Mouse (Mus musculus) spleen, adult 2 months (tissue): Measurements from ENCODE around the gene Schip1.

Source experiments
- CTCF ChIP-seq: fragments of 200-500 bp; IDR thresholded peaks from 2 replicates; pipeline ENCODE4 v1.5.1; 2011; ENCODE audit warnings: mild to moderate bottlenecking, inconsistent platforms; ENCODE audit not compliant: insufficient read depth, insufficient read length, insufficient replicate concordance; ENCODE audit errors: extremely low read depth
- POLR2A ChIP-seq: fragments of 200-500 bp; IDR thresholded peaks from 2 replicates; pipeline ENCODE4 v1.6.1; 2011; ENCODE audit warnings: low read depth, low read length, inconsistent platforms

DNA sequence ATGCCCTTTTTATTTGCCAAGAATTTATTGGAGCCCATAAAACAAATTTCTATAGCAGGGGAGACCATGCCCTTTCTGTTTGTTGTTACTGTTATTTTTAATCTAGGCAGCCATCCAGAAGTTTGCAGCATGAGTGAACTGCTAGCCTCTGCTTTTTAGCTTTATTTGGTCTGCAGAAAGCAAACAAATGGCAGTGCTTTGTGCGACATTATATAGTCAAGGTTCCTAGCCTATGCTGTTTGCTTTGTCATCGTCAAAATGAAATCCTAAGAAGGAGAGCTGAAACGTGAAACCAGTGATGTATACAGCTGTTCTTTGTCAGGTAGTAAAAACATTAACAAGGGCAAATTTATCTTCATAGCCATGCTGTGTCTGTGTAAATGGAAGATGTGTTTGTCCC is 286.9 kb downstream of the Schip1 start:
- no peak for TF ChIP-seq POLR2A
- TF ChIP-seq CTCF = no peak
